Mouse (Mus musculus): ENCODE data around the gene Tubd1.
"Not testable (repeated sequence)": the region's sequence is repeated elsewhere in the genome, so short reads cannot be mapped to it uniquely, and the experiment has no call there.

Tubd1 gene

GRCm38 (mm10) chr11:86544639-86545299 is at the start of gene Tubd1, which contains the start of gene Rps6kb1:
Gene Tubd1 (plus strand): TSS chr11:86544991.
Gene Rps6kb1 (minus strand): TSS chr11:86544805.
- DNase-seq (ENCODE audit: low spot score in 2 of 2) = peak; percentile 97 to 99

- no peak for DNase-seq (ENCODE audit: low spot score in 2 of 2)
Observed at GRCm38 (mm10) chr11:86497356-86497755, 47.4 kb upstream of the Tubd1 start.

DNA sequence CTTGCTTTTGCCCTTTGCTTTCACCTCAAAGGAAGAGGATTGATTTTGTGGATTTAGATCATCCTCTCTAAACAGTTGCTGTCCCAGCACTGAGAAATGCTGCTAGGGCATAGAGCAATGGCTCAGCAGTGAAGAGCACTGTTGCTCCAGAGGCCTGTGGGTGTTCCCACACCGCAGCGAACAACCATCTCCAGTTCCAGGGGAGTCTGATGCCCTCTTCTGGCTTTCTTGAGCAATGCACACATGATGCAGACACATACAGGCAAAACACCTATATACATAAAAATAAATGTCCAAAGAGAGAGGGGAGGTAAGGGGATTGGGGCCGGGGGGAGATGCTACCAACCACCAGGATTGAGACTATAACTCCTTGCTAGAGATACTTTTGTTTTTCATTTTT is 46.9 kb upstream of the Tubd1 start:
- no peak for DNase-seq (ENCODE audit: low spot score in 2 of 2)

- no peak for DNase-seq (ENCODE audit: low spot score in 2 of 2)
Observed at GRCm38 (mm10) chr11:86500795-86501194, 44.0 kb upstream of the Tubd1 start.

DNA sequence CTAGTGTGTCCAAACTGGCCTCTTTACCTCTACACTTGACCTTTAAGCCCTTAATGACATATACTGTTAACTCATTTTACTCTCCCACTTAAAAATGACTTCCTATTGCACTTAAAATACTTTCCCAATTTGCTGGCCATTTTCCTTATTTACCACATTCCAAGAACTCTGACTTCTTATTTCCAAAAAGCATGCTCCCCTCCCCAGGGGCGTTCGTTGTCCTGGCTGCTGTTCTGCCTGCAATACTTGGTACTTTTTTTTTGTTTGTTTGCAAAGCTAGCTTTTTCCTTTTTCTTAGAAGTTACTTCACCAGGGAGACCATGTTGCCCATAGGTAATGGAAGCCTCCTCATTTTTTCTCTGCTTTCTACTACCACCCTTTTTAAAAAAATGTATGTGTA is 41.7 kb upstream of the Tubd1 start:
- DNase-seq (ENCODE audit: low spot score in 2 of 2) = no peak

- DNase-seq (ENCODE audit: low spot score in 2 of 2) = no peak
Observed at GRCm38 (mm10) chr11:86507334-86507733, 37.5 kb upstream of the Tubd1 start.

- DNase-seq (ENCODE audit: low spot score in 2 of 2) = no peak
Observed at GRCm38 (mm10) chr11:86507991-86508390, 36.8 kb upstream of the Tubd1 start.

DNA sequence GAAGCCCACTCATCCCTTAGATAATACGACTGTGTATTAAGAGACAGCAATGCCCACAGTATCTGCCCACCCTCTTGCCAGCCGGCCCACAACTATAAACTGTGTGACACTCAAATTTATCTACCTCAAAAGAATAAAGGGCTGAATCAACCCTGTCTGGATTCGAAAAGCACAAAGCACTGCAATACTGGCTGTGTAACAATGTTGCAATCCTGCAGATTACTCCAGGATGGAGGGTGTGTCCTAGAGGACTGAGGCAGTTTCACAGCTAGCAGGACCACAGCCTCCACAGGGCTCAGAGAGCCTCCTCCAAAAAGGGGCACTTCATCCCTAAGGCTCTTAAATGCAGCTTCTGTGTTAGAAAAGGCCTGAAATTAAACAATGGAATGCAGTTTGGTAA is 28.2 kb upstream of the Tubd1 start:
- no peak for DNase-seq (ENCODE audit: low spot score in 2 of 2)

- no peak for DNase-seq (ENCODE audit: low spot score in 2 of 2)
Observed at GRCm38 (mm10) chr11:86517229-86517628, 27.6 kb upstream of the Tubd1 start.

DNA sequence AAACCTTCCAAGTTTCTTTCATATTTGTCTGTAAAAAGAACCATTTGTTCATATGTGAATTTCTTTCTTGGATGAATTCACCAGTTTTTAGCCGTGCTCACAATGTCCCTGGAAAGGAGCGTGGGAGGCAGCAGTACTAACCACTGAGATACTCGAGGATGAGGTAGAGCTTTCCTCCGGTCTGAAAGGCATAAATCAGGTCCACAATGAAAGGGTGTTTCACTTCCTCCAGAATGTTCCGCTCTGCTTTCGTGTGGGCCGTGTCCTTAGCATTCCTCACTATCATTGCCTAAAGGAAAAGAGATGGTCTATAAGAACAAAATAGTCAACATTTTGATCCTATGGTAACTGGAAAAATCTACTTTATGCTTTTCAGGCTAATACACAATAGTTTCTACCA is 25.0 kb upstream of the Tubd1 start:
- no peak for DNase-seq (ENCODE audit: low spot score in 2 of 2)

DNA sequence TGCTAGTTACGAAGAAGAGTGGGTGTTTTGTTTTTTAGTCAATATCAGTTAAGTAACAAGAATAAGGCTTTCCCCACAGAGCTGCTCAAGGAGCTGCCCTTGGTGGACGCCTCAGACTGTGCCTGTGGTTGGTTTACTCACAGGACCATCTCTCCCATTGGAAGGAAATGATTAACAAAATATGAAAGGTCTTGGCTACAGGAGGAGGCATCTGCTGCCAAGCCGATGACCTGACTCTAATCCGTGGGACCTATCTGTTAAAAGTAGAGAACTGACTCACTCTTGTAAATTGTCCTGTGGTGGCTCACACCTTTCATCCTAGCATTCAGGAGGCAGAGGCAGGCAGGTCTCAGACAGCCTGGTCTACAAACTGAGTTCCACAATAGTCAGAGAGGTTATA is 17.3 kb upstream of the Tubd1 start:
- no peak for DNase-seq (ENCODE audit: low spot score in 2 of 2)

- DNase-seq (ENCODE audit: low spot score in 2 of 2) = no peak
Observed at GRCm38 (mm10) chr11:86532834-86533233, 12.0 kb upstream of the Tubd1 start.

DNA sequence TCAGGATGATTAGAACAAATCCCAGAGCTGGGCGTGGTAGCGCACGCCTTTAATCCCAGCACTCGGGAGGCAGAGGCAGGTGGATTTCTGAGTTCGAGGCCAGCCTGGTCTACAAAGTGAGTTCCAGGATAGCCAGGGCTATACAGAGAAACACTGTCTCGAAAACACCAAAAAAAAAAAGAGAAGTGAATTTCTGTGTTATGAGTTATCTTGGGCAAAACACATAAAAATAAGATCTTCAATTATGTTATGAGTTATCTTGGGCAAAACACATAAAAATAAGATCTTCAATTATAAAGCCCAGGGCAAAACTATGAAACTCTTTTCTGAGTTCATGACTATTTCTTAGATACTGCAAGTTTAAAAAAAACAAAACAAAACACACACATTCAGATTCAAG is 11.5 kb upstream of the Tubd1 start:
- not testable (repeated sequence) for DNase-seq (ENCODE audit: low spot score in 2 of 2)

DNA sequence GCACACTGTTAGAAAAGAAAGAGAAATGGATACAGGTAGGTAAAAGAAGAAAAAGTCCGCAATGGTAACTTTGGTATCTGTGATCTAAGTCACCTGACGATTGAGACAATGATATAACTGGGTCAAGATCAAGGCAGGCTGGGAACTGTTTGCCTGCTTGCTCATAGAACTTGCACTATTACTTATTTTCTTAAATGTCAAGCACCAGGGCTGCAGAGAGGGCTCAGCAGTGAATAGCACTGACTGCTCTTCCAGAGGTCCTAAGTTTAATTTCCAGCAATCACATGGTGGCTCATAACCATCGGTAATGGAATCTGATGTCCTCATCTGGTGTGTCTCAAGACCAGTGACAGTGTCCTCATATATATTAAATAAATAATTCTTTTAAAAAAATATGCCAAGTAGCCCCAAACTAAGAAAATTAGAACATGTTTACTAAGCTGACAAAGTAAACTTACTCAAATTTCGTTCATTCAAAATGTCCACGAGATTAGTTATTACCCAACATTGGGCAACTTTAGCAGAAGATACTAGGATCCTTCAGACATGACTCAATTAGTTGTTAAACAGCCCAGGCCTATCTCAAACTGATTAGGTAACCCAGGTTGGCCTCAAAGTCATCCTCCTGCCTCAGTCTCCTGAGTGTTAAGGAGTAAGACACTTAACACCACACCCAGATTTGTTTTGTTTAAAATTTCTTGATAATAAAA is 10.4 kb upstream of the Tubd1 start:
- no peak for DNase-seq (ENCODE audit: low spot score in 2 of 2)

GRCm38 (mm10) chr11:86538786-86539185 is 6.0 kb upstream of the Tubd1 start:
- no peak for DNase-seq (ENCODE audit: low spot score in 2 of 2)

GRCm38 (mm10) chr11:86539716-86540475 is 4.9 kb upstream of the Tubd1 start:
- DNase-seq (ENCODE audit: low spot score in 2 of 2) = no peak

- DNase-seq (ENCODE audit: low spot score in 2 of 2) = no peak
Observed at GRCm38 (mm10) chr11:86540476-86540845, 4.3 kb upstream of the Tubd1 start.

GRCm38 (mm10) chr11:86542851-86543250 is 1.9 kb upstream of the Tubd1 start:
- DNase-seq (ENCODE audit: low spot score in 2 of 2) = no peak

- DNase-seq (ENCODE audit: low spot score in 2 of 2) = peak in 1 of 2 experiments; percentile 31
Observed at GRCm38 (mm10) chr11:86543960-86544638, 692 bp upstream of the Tubd1 start.

DNA sequence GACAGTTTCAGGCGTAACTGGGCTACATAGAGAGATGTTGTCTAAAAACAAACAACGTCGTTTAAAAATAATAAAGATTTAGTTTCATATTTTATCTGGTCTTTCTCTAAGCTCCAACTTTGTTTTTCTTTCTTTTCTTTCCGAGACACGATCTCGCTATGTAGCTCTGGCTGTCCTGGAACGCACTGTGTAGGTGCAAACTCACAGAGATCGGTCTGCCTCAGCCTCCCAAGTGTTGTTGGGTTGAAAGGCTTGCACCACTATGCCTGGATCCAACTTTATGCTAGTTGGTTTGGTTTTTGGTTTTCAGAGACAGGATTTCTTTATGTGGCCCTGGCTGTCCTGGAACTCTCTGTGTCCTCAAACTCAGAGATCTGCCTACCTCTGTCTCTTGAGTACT is 765 bp downstream of the Tubd1 start:
- DNase-seq (ENCODE audit: low spot score in 2 of 2) = no peak

DNA sequence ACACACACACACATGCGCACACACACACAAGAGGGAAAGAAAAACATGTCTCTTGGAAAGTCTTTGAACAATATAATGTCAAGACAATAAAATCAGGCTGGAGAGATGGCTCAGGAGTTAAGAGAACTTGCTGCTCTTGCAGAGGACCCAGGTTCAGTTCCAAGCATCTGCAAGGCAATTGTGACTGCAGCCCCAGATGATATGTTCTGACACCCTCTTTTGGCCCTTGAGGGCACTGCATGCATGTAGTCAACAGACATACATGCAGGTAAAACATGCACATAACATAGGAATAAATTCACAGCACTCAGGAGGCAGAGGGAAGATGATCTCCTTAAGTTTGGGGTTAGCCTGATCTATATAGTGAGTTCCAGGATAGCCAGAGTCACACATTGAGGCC is 2.6 kb downstream of the Tubd1 start:
- DNase-seq (ENCODE audit: low spot score in 2 of 2) = no peak

DNA sequence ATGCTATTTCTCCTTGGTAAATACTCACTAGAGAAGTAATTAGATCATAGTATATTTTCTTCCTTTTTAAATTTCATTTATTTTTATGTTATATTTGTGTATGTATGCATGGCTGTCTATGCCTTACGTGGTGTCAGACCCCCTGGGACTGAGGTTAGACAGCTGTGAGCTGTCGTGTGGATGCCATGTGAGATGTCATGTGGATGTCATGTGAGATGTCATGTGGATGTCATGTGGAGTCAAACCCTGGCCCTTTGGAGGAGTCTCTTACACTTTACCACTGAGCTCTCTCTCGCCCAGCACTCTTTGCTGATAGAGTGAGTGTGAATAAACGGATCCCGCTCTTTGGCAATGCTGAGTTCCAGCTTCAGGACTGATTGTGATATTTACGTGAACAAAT is 8.7 kb downstream of the Tubd1 start:
- DNase-seq (ENCODE audit: low spot score in 2 of 2) = no peak

Measured in urinary bladder, postnatal 36 days (tissue).